Mouse (Mus musculus) testis, adult 2 months (tissue): ENCODE data around the gene Ptcd2.

Experiments
- CTCF ChIP-seq: fragments of 200-500 bp; IDR thresholded peaks from 2 replicates; pipeline ENCODE4 v1.5.1; 2012; ENCODE audit warnings: low read depth, mild to moderate bottlenecking, inconsistent platforms, low read length, moderate library complexity; ENCODE audit not compliant: control insufficient read depth, insufficient read depth, insufficient replicate concordance
- POLR2A ChIP-seq: fragments of 200-500 bp; IDR thresholded peaks from 2 replicates; pipeline ENCODE4 v1.6.1; 2012; ENCODE audit warnings: low read depth, mild to moderate bottlenecking, inconsistent platforms, low read length, moderate library complexity; ENCODE audit not compliant: control insufficient read depth

DNA sequence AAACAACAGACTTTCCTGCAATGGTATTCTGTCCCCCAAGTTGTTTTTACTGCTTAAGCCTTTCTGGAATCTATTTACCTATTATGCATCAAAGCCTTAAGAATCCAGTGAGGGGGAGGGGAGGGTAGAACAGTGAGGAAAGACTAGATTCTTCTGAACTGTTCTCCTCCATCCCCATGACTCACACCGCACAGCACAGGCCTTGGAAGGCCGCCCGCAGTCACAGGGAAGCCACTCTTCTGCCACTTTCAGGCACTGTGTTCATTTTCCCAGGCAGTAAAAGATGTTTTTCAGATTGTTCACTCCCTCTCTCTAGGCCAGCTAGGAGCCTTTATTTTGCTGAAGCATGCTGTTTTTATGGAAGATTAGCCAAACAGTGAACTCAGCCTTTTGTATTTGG is 46.9 kb upstream of the Ptcd2 start:
- no peak for TF ChIP-seq POLR2A
- no peak for TF ChIP-seq CTCF
